Mouse (Mus musculus): ENCODE measurements around the gene Ldhal6b. TPM values are rescaled to one million over a fixed set of nuclear protein-coding genes. Genes with fewer than 3 reads are reported as not detected.
A peak's percentile ranks its signal among the peaks of the same experiment; 100 is the strongest.

The Ldhal6b gene
- polyA plus RNA-seq, 1 experiment from 2014 or later = not detected

GRCm38 (mm10) chr17:5390682-5391081 lies 27.9 kb downstream of the Ldhal6b start:
- 62% methylated on average over 10 of the region's 10 CpGs for WGBS
- Histone ChIP-seq H3K4me3 (no peak overlapping the region), H3K9ac (no peak overlapping the region), H3K36me3 (no peaks in the 10 kb centered on the region), H3K9me3 (peaks cover 6% of the 10 kb centered on the region; the same call in 1 of the 2 replicates), H3K4me1 (no peaks in the 10 kb centered on the region), H3K27me3 (no peaks in the 10 kb centered on the region), H3K27ac (no peak overlapping the region), H3K4me2 (no peak overlapping the region)
- no peak for ATAC-seq (ENCODE audit: insufficient number of reproducible peaks, insufficient read depth, low FRiP score, low TSS enrichment, low read depth)

GRCm38 (mm10) chr17:5388351-5388750 lies 30.2 kb downstream of the Ldhal6b start:
- H3K36me3 ChIP-seq = no peaks in the 10 kb centered on the region
- no peaks in the 10 kb centered on the region for H3K4me1 ChIP-seq
- no peaks in the 10 kb centered on the region for H3K27me3 ChIP-seq
- ATAC-seq (ENCODE audit: insufficient number of reproducible peaks, insufficient read depth, low FRiP score, low TSS enrichment, low read depth) = no peak
- no peak overlapping the region for H3K4me2 ChIP-seq
- 67% methylated on average over 3 of the region's 3 CpGs for WGBS
- no peak overlapping the region for H3K9ac ChIP-seq
- H3K9me3 ChIP-seq = peaks cover 5% of the 10 kb centered on the region; the same call in 1 of the 2 replicates
- H3K4me3 ChIP-seq = no peak overlapping the region
- H3K27ac ChIP-seq = no peak overlapping the region

- no peak overlapping the region for H3K9ac ChIP-seq
- no peaks in the 10 kb centered on the region for H3K27me3 ChIP-seq
- 90% methylated on average over 12 of the region's 12 CpGs for WGBS
- H3K4me3 ChIP-seq = no peak overlapping the region
- no peaks in the 10 kb centered on the region for H3K4me1 ChIP-seq
- no peak overlapping the region for H3K27ac ChIP-seq
- no peak for ATAC-seq (ENCODE audit: insufficient number of reproducible peaks, insufficient read depth, low FRiP score, low TSS enrichment, low read depth)
- H3K36me3 ChIP-seq = no peaks in the 10 kb centered on the region
- no peaks in the 10 kb centered on the region for H3K9me3 ChIP-seq
- H3K4me2 ChIP-seq = no peak overlapping the region
Measured at GRCm38 (mm10) chr17:5386885-5387545, 31.6 kb downstream of the Ldhal6b start.

GRCm38 (mm10) chr17:5385694-5386093 lies 32.9 kb downstream of the Ldhal6b start:
- Histone ChIP-seq H3K9ac (no peak overlapping the region), H3K27me3 (no peaks in the 10 kb centered on the region), H3K4me2 (no peak overlapping the region), H3K27ac (no peak overlapping the region), H3K4me3 (no peak overlapping the region), H3K4me1 (no peaks in the 10 kb centered on the region), H3K9me3 (no peaks in the 10 kb centered on the region), H3K36me3 (no peaks in the 10 kb centered on the region)
- WGBS = 92% methylated on average over 1 of the region's 1 CpGs
- ATAC-seq (ENCODE audit: insufficient number of reproducible peaks, insufficient read depth, low FRiP score, low TSS enrichment, low read depth) = no peak

GRCm38 (mm10) chr17:5377930-5378310 lies 40.6 kb downstream of the Ldhal6b start:
- no peaks in the 10 kb centered on the region for H3K27me3 ChIP-seq
- no peak overlapping the region for H3K9ac ChIP-seq
- H3K27ac ChIP-seq = no peak overlapping the region
- no peak overlapping the region for H3K4me3 ChIP-seq
- peak overlapping the region; percentile 14; the same call in 1 of the 2 replicates for H3K4me2 ChIP-seq
- H3K36me3 ChIP-seq = no peaks in the 10 kb centered on the region
- no peak for ATAC-seq (ENCODE audit: insufficient number of reproducible peaks, insufficient read depth, low FRiP score, low TSS enrichment, low read depth)
- H3K4me1 ChIP-seq = peaks cover 15% of the 10 kb centered on the region; the same call in 1 of the 2 replicates
- H3K9me3 ChIP-seq = no peaks in the 10 kb centered on the region
- WGBS = 32% methylated on average over 7 of the region's 7 CpGs

GRCm38 (mm10) chr17:5377151-5377929 lies 41.2 kb downstream of the Ldhal6b start:
- Histone ChIP-seq H3K9me3 (no peaks in the 10 kb centered on the region), H3K9ac (no peak overlapping the region), H3K36me3 (no peaks in the 10 kb centered on the region), H3K27ac (no peak overlapping the region), H3K4me2 (peak overlapping the region; percentile 14), H3K27me3 (no peaks in the 10 kb centered on the region), H3K4me3 (no peak overlapping the region), H3K4me1 (peaks cover 15% of the 10 kb centered on the region; the same call in 1 of the 2 replicates)
- 24% methylated on average over 11 of the region's 11 CpGs for WGBS
- ATAC-seq (ENCODE audit: insufficient number of reproducible peaks, insufficient read depth, low FRiP score, low TSS enrichment, low read depth) = no peak

GRCm38 (mm10) chr17:5372951-5373350 lies 45.6 kb downstream of the Ldhal6b start:
- H3K4me2 ChIP-seq = no peak overlapping the region
- H3K4me3 ChIP-seq = no peak overlapping the region
- peaks cover 12% of the 10 kb centered on the region; the same call in 1 of the 2 replicates for H3K4me1 ChIP-seq
- H3K27ac ChIP-seq = no peak overlapping the region
- H3K9ac ChIP-seq = no peak overlapping the region
- H3K36me3 ChIP-seq = no peaks in the 10 kb centered on the region
- peaks cover 5% of the 10 kb centered on the region; the same call in 1 of the 2 replicates for H3K9me3 ChIP-seq
- no peaks in the 10 kb centered on the region for H3K27me3 ChIP-seq
- no peak for ATAC-seq (ENCODE audit: insufficient number of reproducible peaks, insufficient read depth, low FRiP score, low TSS enrichment, low read depth)
- 76% methylated on average over 8 of the region's 8 CpGs for WGBS

- 73% methylated on average over 7 of the region's 7 CpGs for WGBS
- Histone ChIP-seq H3K4me2 (no peak overlapping the region), H3K36me3 (no peaks in the 10 kb centered on the region), H3K27ac (no peak overlapping the region), H3K9ac (no peak overlapping the region), H3K27me3 (no peaks in the 10 kb centered on the region), H3K9me3 (peaks cover 5% of the 10 kb centered on the region; the same call in 1 of the 2 replicates), H3K4me3 (no peak overlapping the region), H3K4me1 (no peaks in the 10 kb centered on the region)
- no peak for ATAC-seq (ENCODE audit: insufficient number of reproducible peaks, insufficient read depth, low FRiP score, low TSS enrichment, low read depth)
Measured at GRCm38 (mm10) chr17:5371521-5371920, 47.0 kb downstream of the Ldhal6b start.

GRCm38 (mm10) chr17:5371032-5371431 lies 47.5 kb downstream of the Ldhal6b start:
- no peaks in the 10 kb centered on the region for H3K36me3 ChIP-seq
- no peak overlapping the region for H3K27ac ChIP-seq
- WGBS = 78% methylated on average over 4 of the region's 4 CpGs

More at GRCm38 (mm10) chr17:5371032-5371431, 47.5 kb downstream of the Ldhal6b start:
- H3K27me3 ChIP-seq = no peaks in the 10 kb centered on the region
- H3K4me1 ChIP-seq = no peaks in the 10 kb centered on the region
- no peak overlapping the region for H3K9ac ChIP-seq
- H3K9me3 ChIP-seq = peaks cover 5% of the 10 kb centered on the region; the same call in 1 of the 2 replicates
- ATAC-seq (ENCODE audit: insufficient number of reproducible peaks, insufficient read depth, low FRiP score, low TSS enrichment, low read depth) = no peak
- no peak overlapping the region for H3K4me2 ChIP-seq
- H3K4me3 ChIP-seq = no peak overlapping the region

Small RNA genes lying within 50 kb of the gene (microRNA-seq; reads per million reads assigned to microRNA genes)
- not detected for gene Gm22475

Other genes with a start within 250 kb of the Ldhal6b start
- gene Tmem242, start 21.5 kb upstream of the Ldhal6b start, polyA plus RNA-seq (2015; fragmentation: Nextera tagmentation; extraction: Ambion mirVana) = 120 and 144 TPM in 2 replicates
- 3.6 and 3.8 TPM in 2 replicates for gene Zdhhc14, start 73.8 kb upstream of the Ldhal6b start, polyA plus RNA-seq (2015; fragmentation: Nextera tagmentation; extraction: Ambion mirVana)

Measured in embryonic facial prominence, embryonic 13.5 days (tissue).